10 mouse cellular contexts compared by ENCODE assay signal in genomic region chr6:120590191-120590590, GRCm38 (mm10). TPM values are rescaled to one million over a fixed set of nuclear protein-coding genes. Genes with fewer than 3 reads are reported as not detected.
DNase-seq lines count a peak whose midpoint lies in the region; TF ChIP-seq lines count a peak whose summit lies in the region.
"Had no signal": no experiment of that assay in that cellular context is flagged by ENCODE, and none has a peak within 500 bp of the region (broad histone marks: within the 10 kb centered on the region; RNA-seq: fewer than 3 reads in every experiment).

No protein-coding gene starts in this region.

- peak; percentile 67 to 80 for DNase-seq in cerebellum, postnatal 10 days
- no peak for DNase-seq in cerebellum, adult 9-11 months
- DNase-seq in layer of hippocampus, adult 2 months (ENCODE audit: low spot score in 2 of 2), result peak in 1 of 2 experiments; percentile 20
- DNase-seq in layer of hippocampus, adult 9-11 months, result no peak
- DNase-seq in gastrocnemius, adult 18-20 months (ENCODE audit: low spot score), result peak; percentile 80
- peak; percentile 34 for DNase-seq in kidney, postnatal 14 days
- no peak for DNase-seq in lung, postnatal 14 days
- DNase-seq in thymus, postnatal 25 days, result no peak

- peak overlapping the region; percentile 25; the same call in 1 of the 2 replicates for H3K27ac ChIP-seq in layer of hippocampus, adult 2 months
- H3K27ac ChIP-seq: forebrain, embryonic 10.5 days; kidney, postnatal 0 days had no signal

- no peak overlapping the region for H3K4me3 ChIP-seq in layer of hippocampus, adult 2 months
- H3K4me3 ChIP-seq: forebrain, embryonic 10.5 days had no signal

- TF ChIP-seq CTCF in layer of hippocampus, adult 2 months (conservative IDR thresholded peaks at IDR 0.05), result no peak

RNA-seq across cellular contexts. Expression of gene Hdhd5, which starts 59.1 kb away (rescaled TPM):
- 10 to 100 TPM; 32.3 to 40.2 TPM for total RNA-seq in layer of hippocampus, adult 2 months (2021)
- 10 to 100 TPM; 19.9 to 26.1 TPM for total RNA-seq in gastrocnemius, adult 18-20 months (2021)

Comparison
In these comparisons a context has a peak if more than half of its experiments do, and no peak if none do; other contexts are left out.
1. DNase-seq: peak in cerebellum, postnatal 10 days (2 of 2), gastrocnemius, adult 18-20 months (single experiment) and kidney, postnatal 14 days (single experiment); none in cerebellum, adult 9-11 months (single experiment), layer of hippocampus, adult 9-11 months (single experiment), lung, postnatal 14 days (single experiment) and thymus, postnatal 25 days (single experiment).